Mouse (Mus musculus): ENCODE measurements around the gene Tubb3. TPM values are rescaled to one million over a fixed set of nuclear protein-coding genes. Genes with fewer than 3 reads are reported as not detected.

Gene Tubb3
- total RNA-seq, 4 experiments from 2014 or later = 265 to 291 (median 279) TPM

Other genes with a start within 250 kb of the Tubb3 start
- under 1 TPM in 1 of 4 experiments, not detected in 3; 0.45 TPM for gene Dpep1, start 225.2 kb upstream of the Tubb3 start, total RNA-seq (2022)
- gene Chmp1a, start 198.7 kb upstream of the Tubb3 start, total RNA-seq (2022) = 100 to 1,000 TPM in 3 of 4 experiments, 10 to 100 TPM in 1; 95.9 to 131 (median 123) TPM
- 1 to 10 TPM; 5.5 to 9.7 (median 6.6) TPM for gene Spata33, start 198.6 kb upstream of the Tubb3 start, total RNA-seq (2022)
- 100 to 1,000 TPM in 1 of 4 experiments, 10 to 100 TPM in 3; 84.5 to 112 (median 94.1) TPM for gene Cdk10, start 186.6 kb upstream of the Tubb3 start, total RNA-seq (2022)
- 10 to 100 TPM; 55.1 to 69.3 (median 61.5) TPM for gene Spata2l, start 175.2 kb upstream of the Tubb3 start, total RNA-seq (2022)
- 10 to 100 TPM; 21.0 to 27.4 (median 24.2) TPM for gene Zfp276, start 157.2 kb upstream of the Tubb3 start, total RNA-seq (2022)
- 10 to 100 TPM; 52.1 to 63.9 (median 58.9) TPM for gene Vps9d1, start 157.1 kb upstream of the Tubb3 start, total RNA-seq (2022)
- gene Fanca, start 92.8 kb upstream of the Tubb3 start, total RNA-seq (2022) = 1 to 10 TPM in 3 of 4 experiments, under 1 TPM in 1; 0.96 to 3.2 (median 3.0) TPM
- 10 to 100 TPM; 15.8 to 16.3 (median 16.0) TPM for gene Spire2, start 78.7 kb upstream of the Tubb3 start, total RNA-seq (2022)
- 100 to 1,000 TPM; 466 to 571 (median 498) TPM for gene Tcf25, start 37.7 kb upstream of the Tubb3 start, total RNA-seq (2022)
- gene Mc1r, start 4.3 kb upstream of the Tubb3 start, total RNA-seq (2022) = under 1 TPM in 1 of 4 experiments, not detected in 3; 0.08 TPM
- gene Def8, start 12.1 kb downstream of the Tubb3 start, total RNA-seq (2022) = 10 to 100 TPM; 48.1 to 59.4 (median 54.5) TPM
- gene Afg3l1, start 66.5 kb downstream of the Tubb3 start, total RNA-seq (2022) = 10 to 100 TPM; 28.3 to 36.0 (median 32.2) TPM
- 10 to 100 TPM in 3 of 4 experiments, 1 to 10 TPM in 1; 8.4 to 14.1 (median 11.5) TPM for gene Dbndd1, start 104.0 kb downstream of the Tubb3 start, total RNA-seq (2022)
- gene Gas8, start 107.4 kb downstream of the Tubb3 start, total RNA-seq (2022) = 10 to 100 TPM; 23.2 to 33.1 (median 26.7) TPM
- 10 to 100 TPM; 37.6 to 57.0 (median 45.8) TPM for gene Rhou, start 242.5 kb downstream of the Tubb3 start, total RNA-seq (2022)